Mouse (Mus musculus) kidney, adult 8-10 months (tissue): ENCODE measurements around the gene Olfr669.
"Not testable (repeated sequence)": the region's sequence is repeated elsewhere in the genome, so short reads cannot be mapped to it uniquely, and the experiment has no call there.

Experiments used
- DNase-seq, 2 experiments: peaks; one replicate each; pipeline ENCODE4 v3.0.0; 2022

Olfr669 gene

DNA sequence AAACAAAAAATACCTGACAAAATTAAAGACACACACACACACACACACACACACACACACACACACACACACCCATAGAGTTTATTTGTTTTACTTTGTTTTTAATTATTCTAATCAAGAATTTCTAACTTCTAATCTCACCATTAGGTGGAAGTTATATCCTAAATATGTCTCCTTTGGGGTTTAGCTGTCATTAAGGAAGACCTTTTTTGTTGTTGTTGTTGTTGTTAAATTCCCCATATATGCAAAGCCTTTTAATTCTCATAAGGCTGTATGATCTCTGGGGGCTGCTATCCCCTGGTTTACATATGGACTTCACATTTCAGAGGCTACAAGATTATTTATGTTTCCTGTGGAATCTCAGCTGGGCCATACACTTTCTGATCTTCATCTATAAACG lies at the start of gene Olfr669:
Olfr669 (plus strand) TSS at position 301 of the 400 bp plus-strand sequence.
- no peak for DNase-seq

DNA sequence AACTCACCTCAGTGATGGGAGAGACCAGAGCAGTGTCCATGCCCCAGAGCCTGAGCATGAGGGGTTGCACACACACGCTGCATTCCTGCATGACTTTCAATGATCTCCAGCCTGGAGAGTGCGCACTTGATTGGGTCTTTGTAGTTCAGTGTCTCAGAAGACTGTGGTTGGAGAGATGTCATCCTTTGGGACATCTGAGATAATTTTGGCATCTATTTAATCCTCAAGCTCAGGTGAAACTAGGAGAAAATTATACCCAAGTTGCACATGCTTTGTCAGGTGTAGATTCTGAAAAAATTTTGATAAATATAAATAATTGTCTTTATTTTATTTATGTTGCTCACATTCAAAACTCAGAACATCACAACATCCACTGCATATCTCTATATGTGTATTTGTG lies 38.2 kb upstream of the Olfr669 start, which contains the start of gene Olfr666:
Olfr666 (minus strand) TSS at position 101 of the 400 bp plus-strand sequence.
- no peak for DNase-seq

DNA sequence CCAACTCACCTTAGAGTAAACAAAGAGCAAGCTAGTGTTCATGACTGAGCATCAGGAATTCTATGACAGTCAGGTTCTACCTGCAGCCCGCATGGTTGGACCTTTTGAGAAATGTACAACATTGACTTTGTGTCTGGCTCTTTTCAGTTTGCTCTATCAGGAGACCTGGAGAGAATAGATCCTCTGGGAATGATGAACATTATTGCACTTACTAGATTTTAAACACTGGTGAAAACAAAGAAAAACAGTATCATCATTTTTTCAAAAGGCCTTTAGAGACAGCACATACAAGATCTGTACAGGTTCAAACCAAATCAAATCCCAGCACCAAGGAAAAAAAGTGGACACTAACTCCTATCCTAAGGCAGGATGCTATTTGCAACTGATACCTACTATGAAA lies 12.7 kb upstream of the Olfr669 start, which contains the start of gene Olfr667:
Olfr667 (minus strand) TSS at position 101 of the 400 bp plus-strand sequence.
- no peak for DNase-seq

DNA sequence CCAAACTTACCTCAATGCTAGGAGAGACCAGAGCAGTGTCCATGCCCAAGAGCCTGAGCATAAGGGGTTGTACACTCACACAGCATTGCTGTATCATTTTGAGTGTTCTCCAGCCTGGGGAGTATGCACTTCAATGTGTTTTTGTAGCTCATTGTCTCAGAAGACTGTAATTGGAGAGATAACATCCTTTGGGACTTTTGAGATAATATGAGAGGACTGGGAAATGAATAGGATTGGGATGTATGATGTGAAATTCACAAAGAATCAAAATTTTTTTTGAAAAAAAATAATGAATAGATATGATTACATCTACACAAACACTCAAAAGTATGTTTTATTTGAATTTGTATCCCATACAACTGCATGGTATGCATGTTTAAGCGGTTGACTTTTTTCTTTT lies 6.1 kb upstream of the Olfr669 start, which contains the start of gene Olfr668:
Olfr668 (minus strand) TSS at position 101 of the 400 bp plus-strand sequence.
- no peak for DNase-seq

DNA sequence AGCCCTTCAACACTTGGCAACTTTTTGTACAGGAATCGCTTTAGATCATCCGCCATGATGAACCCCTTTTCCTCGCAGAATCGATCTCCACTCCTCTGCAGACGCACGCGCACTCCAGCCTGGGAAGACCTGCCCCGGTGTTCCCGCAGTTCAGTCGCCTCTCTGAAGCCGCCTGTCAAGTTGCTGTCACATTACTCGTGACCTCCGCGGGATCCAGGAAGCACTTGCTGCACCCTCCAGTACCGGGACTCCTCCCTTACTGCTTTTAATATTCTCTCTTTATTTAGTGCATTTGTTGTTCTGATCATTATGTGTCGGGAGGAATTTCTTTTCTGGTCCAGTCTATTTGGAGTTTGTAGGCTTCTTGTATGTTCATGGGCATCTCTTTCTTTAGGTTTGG lies 16.2 kb downstream of the Olfr669 start:
- not testable (repeated sequence) for DNase-seq

DNA sequence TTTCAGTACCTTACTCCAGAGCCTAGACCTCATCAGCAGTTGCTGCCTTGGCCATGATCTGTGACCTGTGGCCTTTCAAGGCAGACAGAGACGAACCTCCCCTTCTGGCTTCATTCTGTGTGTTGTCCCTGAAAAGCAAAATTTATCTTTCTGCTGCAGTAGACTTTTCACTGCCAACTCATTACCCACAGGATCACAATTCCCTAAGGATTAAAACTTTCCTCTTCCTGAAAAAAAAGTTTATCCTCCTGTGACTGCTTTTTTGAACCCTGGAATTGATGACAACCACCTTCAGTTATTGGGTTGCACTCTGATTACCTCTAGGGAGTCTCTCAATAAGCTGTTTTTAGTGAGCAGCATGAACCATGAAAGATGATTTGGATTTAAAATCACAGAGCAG lies 28.5 kb downstream of the Olfr669 start, which contains the start of gene Olfr670:
Olfr670 (minus strand) TSS at position 101 of the 400 bp plus-strand sequence.
- DNase-seq, result no peak

DNA sequence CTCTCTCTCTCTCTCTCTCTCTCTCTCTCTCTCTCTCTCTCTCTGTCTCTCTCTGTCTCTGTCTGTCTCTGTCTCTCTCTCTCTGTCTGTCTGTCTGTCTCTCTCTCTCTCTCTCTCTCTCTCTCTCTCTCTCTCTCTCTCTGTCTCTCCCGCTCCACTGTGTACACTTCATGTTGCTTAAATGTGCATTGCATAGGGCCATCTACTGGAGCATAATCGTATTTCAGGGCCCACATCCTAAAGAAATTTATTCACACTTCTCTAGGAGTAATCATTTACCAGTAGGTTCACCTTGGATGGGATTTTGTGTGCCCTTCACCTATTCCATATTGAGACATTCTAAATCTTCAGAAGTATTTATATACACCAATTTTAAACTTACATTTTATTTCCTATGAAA lies 38.5 kb downstream of the Olfr669 start:
- not testable (repeated sequence) for DNase-seq

DNA sequence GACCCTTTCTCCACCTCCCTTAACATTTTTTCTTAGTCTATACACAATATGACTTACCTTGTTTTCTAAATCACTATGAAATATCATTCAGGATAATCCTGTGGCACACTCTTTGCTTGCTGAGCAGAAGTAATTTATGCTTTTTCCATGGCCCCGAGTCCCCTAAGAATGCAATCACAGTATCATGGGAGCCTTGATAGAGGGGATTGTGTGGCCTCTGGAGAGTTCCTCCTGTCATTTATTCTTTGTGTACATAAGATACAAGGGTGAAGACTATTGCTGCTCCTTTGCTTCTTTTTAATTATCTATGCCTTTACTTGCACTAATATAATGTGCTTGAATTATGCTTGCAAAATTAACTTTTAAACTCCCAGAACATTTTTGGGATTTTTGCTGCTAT lies 45.0 kb downstream of the Olfr669 start, which contains the start of gene Olfr671:
Olfr671 (minus strand) TSS at position 101 of the 400 bp plus-strand sequence.
- DNase-seq, result no peak
